Mouse (Mus musculus): ENCODE data around the gene Bahcc1. TPM values are rescaled to one million over a fixed set of nuclear protein-coding genes. Genes with fewer than 3 reads are reported as not detected.

Bahcc1 gene
- polyA plus RNA-seq, 2 experiments = 0.75 to 1.6 TPM

- ATAC-seq (ENCODE audit: insufficient read depth) = no peak
These were observed 27.3 kb downstream of the Bahcc1 start for GRCm38 (mm10) chr11:120259792-120260768.

GRCm38 (mm10) chr11:120260769-120261150 lies 28.0 kb downstream of the Bahcc1 start:
- Histone ChIP-seq H3K36me3 (replicated peaks; ENCODE audit: control insufficient read depth, insufficient read depth, low read depth) (no peaks in the 10 kb centered on the region), H3K4me3 (ENCODE audit: insufficient read depth in 1 of 2, low read depth in 2 of 2, low read length in 2 of 2) (no peak overlapping the region), H3K4me1 (replicated peaks; ENCODE audit: control insufficient read depth in 2 of 2, insufficient read depth in 2 of 2, low read length in 1 of 2) (no peaks in the 10 kb centered on the region), H3K4me2 (ENCODE audit: low read depth) (no peak overlapping the region), H3K9ac (replicated peaks) (no peak overlapping the region), H3K9me3 (ENCODE audit: control insufficient read depth, low read length) (no peaks in the 10 kb centered on the region), H3K27ac (no peak overlapping the region), H3K27me3 (ENCODE audit: control insufficient read depth, insufficient read depth, low read length) (no peaks in the 10 kb centered on the region)
- TF ChIP-seq EP300 (IDR thresholded peaks at IDR 0.05; ENCODE audit: low read depth) = no peak
- no peak for TF ChIP-seq CTCF (IDR thresholded peaks at IDR 0.05; ENCODE audit: low read depth)
- WGBS (ENCODE audit: insufficient replicate concordance) = 66% methylated on average over 6 of the region's 6 CpGs
- no peak for ATAC-seq (ENCODE audit: insufficient read depth)
- no peak for DNase-seq (ENCODE audit: low read depth in 3 of 3, low spot score in 3 of 3)

More at GRCm38 (mm10) chr11:120259792-120260768, 27.3 kb downstream of the Bahcc1 start:
- Histone ChIP-seq H3K9ac (replicated peaks) (no peak overlapping the region), H3K4me2 (ENCODE audit: low read depth) (no peak overlapping the region), H3K27ac (no peak overlapping the region), H3K36me3 (replicated peaks; ENCODE audit: control insufficient read depth, insufficient read depth, low read depth) (no peaks in the 10 kb centered on the region), H3K4me3 (ENCODE audit: insufficient read depth in 1 of 2, low read depth in 2 of 2, low read length in 2 of 2) (no peak overlapping the region), H3K27me3 (ENCODE audit: control insufficient read depth, insufficient read depth, low read length) (no peaks in the 10 kb centered on the region), H3K9me3 (ENCODE audit: control insufficient read depth, low read length) (no peaks in the 10 kb centered on the region), H3K4me1 (replicated peaks; ENCODE audit: control insufficient read depth in 2 of 2, insufficient read depth in 2 of 2, low read length in 1 of 2) (no peaks in the 10 kb centered on the region)
- no peak for TF ChIP-seq CTCF (IDR thresholded peaks at IDR 0.05; ENCODE audit: low read depth)
- no peak for TF ChIP-seq EP300 (IDR thresholded peaks at IDR 0.05; ENCODE audit: low read depth)
- DNase-seq (ENCODE audit: low read depth in 3 of 3, low spot score in 3 of 3) = no peak
- WGBS (ENCODE audit: insufficient replicate concordance) = 66% methylated on average over 25 of the region's 25 CpGs

- 67% methylated on average over 20 of the region's 20 CpGs for WGBS (ENCODE audit: insufficient replicate concordance)
- Histone ChIP-seq H3K27me3 (ENCODE audit: control insufficient read depth, insufficient read depth, low read length) (no peaks in the 10 kb centered on the region), H3K9ac (replicated peaks) (no peak overlapping the region), H3K9me3 (ENCODE audit: control insufficient read depth, low read length) (no peaks in the 10 kb centered on the region), H3K27ac (no peak overlapping the region), H3K4me3 (ENCODE audit: insufficient read depth in 1 of 2, low read depth in 2 of 2, low read length in 2 of 2) (no peak overlapping the region), H3K36me3 (replicated peaks; ENCODE audit: control insufficient read depth, insufficient read depth, low read depth) (no peaks in the 10 kb centered on the region), H3K4me2 (ENCODE audit: low read depth) (no peak overlapping the region), H3K4me1 (replicated peaks; ENCODE audit: control insufficient read depth in 2 of 2, insufficient read depth in 2 of 2, low read length in 1 of 2) (no peaks in the 10 kb centered on the region)
- TF ChIP-seq CTCF (IDR thresholded peaks at IDR 0.05; ENCODE audit: low read depth) (no peak), EP300 (IDR thresholded peaks at IDR 0.05; ENCODE audit: low read depth) (no peak)
- no peak for DNase-seq (ENCODE audit: low read depth in 3 of 3, low spot score in 3 of 3)
- peak; percentile 14; the same call in 1 of the 2 replicates for ATAC-seq (ENCODE audit: insufficient read depth)
These were observed 28.9 kb downstream of the Bahcc1 start for GRCm38 (mm10) chr11:120261416-120262355.

GRCm38 (mm10) chr11:120262356-120262901 lies 29.7 kb downstream of the Bahcc1 start:
- ATAC-seq (ENCODE audit: insufficient read depth) (no peak), DNase-seq (ENCODE audit: low read depth in 3 of 3, low spot score in 3 of 3) (no peak)
- Histone ChIP-seq H3K4me1 (replicated peaks; ENCODE audit: control insufficient read depth in 2 of 2, insufficient read depth in 2 of 2, low read length in 1 of 2) (no peaks in the 10 kb centered on the region), H3K27me3 (ENCODE audit: control insufficient read depth, insufficient read depth, low read length) (no peaks in the 10 kb centered on the region), H3K4me2 (ENCODE audit: low read depth) (no peak overlapping the region), H3K36me3 (replicated peaks; ENCODE audit: control insufficient read depth, insufficient read depth, low read depth) (no peaks in the 10 kb centered on the region), H3K4me3 (ENCODE audit: insufficient read depth in 1 of 2, low read depth in 2 of 2, low read length in 2 of 2) (no peak overlapping the region), H3K9me3 (ENCODE audit: control insufficient read depth, low read length) (no peaks in the 10 kb centered on the region), H3K9ac (replicated peaks) (no peak overlapping the region), H3K27ac (no peak overlapping the region)
- 34% methylated on average over 8 of the region's 8 CpGs for WGBS (ENCODE audit: insufficient replicate concordance)
- peak; percentile 84 for TF ChIP-seq CTCF (IDR thresholded peaks at IDR 0.05; ENCODE audit: low read depth)
- no peak for TF ChIP-seq EP300 (IDR thresholded peaks at IDR 0.05; ENCODE audit: low read depth)
